Mouse (Mus musculus) liver, adult 2 months (tissue): ENCODE data around the gene Txnrd3.

Experiments
- CTCF ChIP-seq: fragments of 200-500 bp; IDR thresholded peaks from 2 replicates; pipeline ENCODE4 v1.5.1; 2011; ENCODE audit warnings: low read depth, low read length, control low read depth
- POLR2A ChIP-seq: fragments of 200-500 bp; IDR thresholded peaks from 2 replicates; pipeline ENCODE4 v1.6.1; 2011; ENCODE audit warnings: low read length, control low read depth; ENCODE audit not compliant: insufficient read depth; ENCODE audit errors: extremely low read depth

GRCm38 (mm10) chr6:89613336-89614106 is 30.3 kb upstream of the Txnrd3 start:
- TF ChIP-seq POLR2A (no peak), CTCF (no peak)
